Mouse (Mus musculus) liver, postnatal 0 days (tissue): ENCODE measurements around the gene Tbck. TPM values are rescaled to one million over a fixed set of nuclear protein-coding genes. Genes with fewer than 3 reads are reported as not detected.

Experiments used
- ATAC-seq: fragments of 200-750 bp; cut with Nextera tagmentation; 2 replicates; pipeline ENCODE4 v1.8.0; 2017; ENCODE audit warnings: mild to moderate bottlenecking, moderate library complexity
- DNase-seq: peaks from one replicate; pipeline ENCODE4 v3.0.0-alpha.2; 2016
- H3K27ac ChIP-seq: fragments of 300-500 bp; sonication (generic); 2 replicates; pipeline ENCODE4 v1.5.1; 2014; ENCODE audit warnings: antibody characterized with exemption, moderate library complexity, mild to moderate bottlenecking, low read depth
- H3K27me3 ChIP-seq: fragments of 300-500 bp; sonication (generic); 2 replicates; pipeline ENCODE4 v1.6.1; 2014; ENCODE audit warnings: low read length, control low read depth, mixed read lengths; ENCODE audit not compliant: insufficient read depth
- H3K36me3 ChIP-seq: fragments of 300-500 bp; sonication (generic); replicated peaks from 2 replicates; pipeline ENCODE4 v1.6.1; 2014; ENCODE audit warnings: mild to moderate bottlenecking, control low read depth, low read length, moderate library complexity, mixed read lengths; ENCODE audit not compliant: insufficient read depth
- H3K4me1 ChIP-seq: fragments of 300-500 bp; sonication (generic); 2 replicates; pipeline ENCODE4 v1.6.1; 2014; ENCODE audit warnings: antibody characterized with exemption, mild to moderate bottlenecking, control low read depth; ENCODE audit not compliant: insufficient read depth
- H3K4me2 ChIP-seq: fragments of 300-500 bp; sonication (generic); 2 replicates; pipeline ENCODE4 v1.6.1; 2014; ENCODE audit warnings: low read depth, mild to moderate bottlenecking, low read length, moderate library complexity, mixed read lengths
- H3K4me3 ChIP-seq: fragments of 300-500 bp; sonication (generic); 2 replicates; pipeline ENCODE4 v1.5.1; 2014; ENCODE audit warnings: low read depth, low read length
- H3K9ac ChIP-seq: fragments of 300-500 bp; sonication (generic); replicated peaks from 2 replicates; pipeline ENCODE4 v1.6.1; 2014; ENCODE audit warnings: mild to moderate bottlenecking, moderate library complexity
- H3K9me3 ChIP-seq: fragments of 300-500 bp; sonication (generic); 2 replicates; pipeline ENCODE4 v1.6.1; 2016; ENCODE audit warnings: mild to moderate bottlenecking, control low read depth, low read length, mixed read lengths
- CTCF ChIP-seq: sonication (generic); IDR thresholded peaks from 2 replicates; pipeline ENCODE4 v1.5.1; 2016; ENCODE audit warnings: antibody characterized with exemption, low read depth
- EP300 ChIP-seq: IDR thresholded peaks from 2 replicates; pipeline ENCODE4 v1.6.1; 2016; ENCODE audit warnings: antibody characterized with exemption, low read depth, mild to moderate bottlenecking
- WGBS: fragments of 180-500 bp; shearing (Covaris S2); extraction: QIAGEN DNeasy Blood & Tissue Kit; methylation state at CpG from one replicate; pipeline ENCODE4 v1.1.7; 2014; ENCODE audit not compliant: insufficient replicate concordance; 5-methylcytosine and 5-hydroxymethylcytosine counted together
- polyA plus RNA-seq: library from polyadenylated mRNA; unstranded; fragments of >200 nt; fragmentation: Nextera tagmentation; extraction: Ambion mirVana; gene quantifications from 2 replicates; pipeline ENCODE4 v1.2.1, GENCODE M21; 2015

Gene Tbck
- polyA plus RNA-seq, 1 experiment from 2014 or later = 5.0 TPM

DNA sequence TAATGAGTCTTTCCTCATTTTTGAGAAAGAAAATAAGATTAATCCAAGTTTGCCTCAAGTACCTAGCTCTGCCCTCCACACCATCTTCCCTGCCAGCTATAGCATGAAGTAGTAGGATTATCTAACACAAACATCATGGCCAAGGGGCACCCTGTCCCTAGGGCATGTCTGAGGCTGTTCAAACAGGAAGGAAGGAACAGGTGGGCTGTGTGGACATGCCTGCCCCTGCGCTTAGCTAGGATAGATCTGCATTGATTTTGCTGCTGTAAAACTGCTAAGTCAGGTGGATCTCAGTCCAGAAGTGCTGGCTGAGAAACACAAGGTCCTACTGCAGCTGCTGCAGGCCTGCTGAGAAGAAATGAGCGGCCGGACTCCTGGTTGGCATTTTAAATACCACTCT lies 129.2 kb downstream of the Tbck start:
- Histone ChIP-seq H3K9ac (no peak overlapping the region), H3K4me1 (peaks cover 20% of the 10 kb centered on the region), H3K4me2 (no peak overlapping the region), H3K9me3 (no peaks in the 10 kb centered on the region), H3K36me3 (no peaks in the 10 kb centered on the region), H3K27me3 (no peaks in the 10 kb centered on the region), H3K27ac (no peak overlapping the region), H3K4me3 (no peak overlapping the region)
- no peak for ATAC-seq
- TF ChIP-seq CTCF (no peak), EP300 (no peak)
- DNase-seq = no peak
- 66% methylated on average over 3 of the region's 3 CpGs for WGBS

DNA sequence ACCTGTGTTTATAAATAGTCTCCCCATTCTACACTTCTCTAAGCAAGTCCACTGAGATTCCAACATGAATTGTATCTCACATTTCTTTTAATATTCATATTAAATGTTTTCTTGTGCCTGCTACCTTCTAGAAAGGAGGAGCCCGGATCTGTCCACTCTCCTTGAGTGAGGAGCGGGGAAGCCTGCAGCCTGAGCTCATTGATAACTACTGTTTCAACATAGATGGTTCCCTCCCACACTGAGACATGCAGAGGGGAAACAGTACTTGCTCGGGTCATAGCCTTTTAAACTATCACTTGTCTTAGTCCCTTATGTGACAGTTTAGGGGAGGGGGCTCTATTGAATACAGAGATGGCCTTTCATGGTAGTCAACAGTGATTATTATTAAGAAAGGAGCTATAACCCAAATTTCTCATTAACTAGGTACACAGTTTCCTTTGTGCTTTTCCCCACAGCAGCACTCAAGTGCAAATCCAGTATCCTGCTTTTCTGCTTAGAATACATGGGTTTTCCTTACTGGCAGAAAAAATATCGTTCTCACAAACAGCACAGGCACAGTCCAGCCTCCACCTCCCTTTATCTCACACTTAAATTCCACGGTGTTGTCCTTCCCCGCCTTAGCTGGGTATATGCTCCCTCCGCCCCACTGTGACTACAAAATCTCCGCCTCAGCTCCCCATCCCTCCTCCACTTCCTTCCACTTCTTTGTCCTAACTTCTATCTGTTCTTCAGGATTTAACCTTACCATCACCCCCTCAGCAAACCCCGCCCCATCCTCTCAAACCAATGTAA lies 130.0 kb downstream of the Tbck start:
- H3K4me1 ChIP-seq = peaks cover 20% of the 10 kb centered on the region
- peak overlapping the region; percentile 2; the same call in 1 of the 2 replicates for H3K27ac ChIP-seq
- no peak overlapping the region for H3K4me3 ChIP-seq
- no peaks in the 10 kb centered on the region for H3K27me3 ChIP-seq
- WGBS = 57% methylated on average over 9 of the region's 9 CpGs
- ATAC-seq = no peak
- no peaks in the 10 kb centered on the region for H3K9me3 ChIP-seq
- H3K4me2 ChIP-seq = no peak overlapping the region
- H3K9ac ChIP-seq = no peak overlapping the region
- TF ChIP-seq EP300 (no peak), CTCF (no peak)
- H3K36me3 ChIP-seq = no peaks in the 10 kb centered on the region
- DNase-seq = no peak

DNA sequence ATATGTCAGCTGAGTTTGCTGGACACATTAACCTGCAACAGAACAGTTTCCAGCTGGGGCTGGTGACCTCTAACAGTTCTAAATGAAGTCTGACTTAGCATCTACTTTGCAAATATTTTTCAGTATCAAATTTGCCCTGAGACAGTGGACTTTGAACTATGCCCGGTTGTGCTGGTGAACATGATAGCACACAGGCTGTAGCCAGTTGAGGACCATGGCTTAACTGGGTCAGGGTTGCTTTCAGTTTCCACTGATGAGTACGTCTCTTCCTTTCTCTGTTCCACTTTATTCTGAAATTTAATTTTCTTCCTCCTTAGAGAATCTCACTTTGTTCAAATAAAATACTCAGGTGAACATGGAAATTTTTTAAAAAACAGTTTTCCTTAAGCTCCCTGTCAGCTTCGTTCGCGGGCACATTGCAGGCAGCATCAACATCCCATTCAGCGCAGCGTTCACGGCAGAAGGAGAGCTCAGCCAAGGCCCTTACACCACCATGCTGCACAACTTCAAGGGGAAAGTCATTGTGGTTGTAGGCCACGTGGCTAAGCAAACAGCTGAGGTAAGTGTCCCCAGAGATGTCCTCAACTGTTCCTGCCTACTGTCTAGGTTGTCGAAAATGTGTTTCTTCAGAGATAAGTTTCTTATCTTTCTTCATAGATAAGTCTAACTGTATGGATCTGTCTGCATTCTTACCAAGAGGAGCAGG lies 131.0 kb downstream of the Tbck start:
- ATAC-seq (peak; percentile 90), DNase-seq (peak; percentile 26)
- peak; percentile 76 for TF ChIP-seq EP300
- no peak for TF ChIP-seq CTCF
- no peaks in the 10 kb centered on the region for H3K36me3 ChIP-seq
- peaks cover 20% of the 10 kb centered on the region for H3K4me1 ChIP-seq
- H3K4me2 ChIP-seq = no peak overlapping the region
- no peak overlapping the region for H3K9ac ChIP-seq
- no peak overlapping the region for H3K4me3 ChIP-seq
- H3K27me3 ChIP-seq = no peaks in the 10 kb centered on the region
- 61% methylated on average over 10 of the region's 10 CpGs for WGBS
- peak overlapping the region; percentile 2 for H3K27ac ChIP-seq
- H3K9me3 ChIP-seq = no peaks in the 10 kb centered on the region

DNA sequence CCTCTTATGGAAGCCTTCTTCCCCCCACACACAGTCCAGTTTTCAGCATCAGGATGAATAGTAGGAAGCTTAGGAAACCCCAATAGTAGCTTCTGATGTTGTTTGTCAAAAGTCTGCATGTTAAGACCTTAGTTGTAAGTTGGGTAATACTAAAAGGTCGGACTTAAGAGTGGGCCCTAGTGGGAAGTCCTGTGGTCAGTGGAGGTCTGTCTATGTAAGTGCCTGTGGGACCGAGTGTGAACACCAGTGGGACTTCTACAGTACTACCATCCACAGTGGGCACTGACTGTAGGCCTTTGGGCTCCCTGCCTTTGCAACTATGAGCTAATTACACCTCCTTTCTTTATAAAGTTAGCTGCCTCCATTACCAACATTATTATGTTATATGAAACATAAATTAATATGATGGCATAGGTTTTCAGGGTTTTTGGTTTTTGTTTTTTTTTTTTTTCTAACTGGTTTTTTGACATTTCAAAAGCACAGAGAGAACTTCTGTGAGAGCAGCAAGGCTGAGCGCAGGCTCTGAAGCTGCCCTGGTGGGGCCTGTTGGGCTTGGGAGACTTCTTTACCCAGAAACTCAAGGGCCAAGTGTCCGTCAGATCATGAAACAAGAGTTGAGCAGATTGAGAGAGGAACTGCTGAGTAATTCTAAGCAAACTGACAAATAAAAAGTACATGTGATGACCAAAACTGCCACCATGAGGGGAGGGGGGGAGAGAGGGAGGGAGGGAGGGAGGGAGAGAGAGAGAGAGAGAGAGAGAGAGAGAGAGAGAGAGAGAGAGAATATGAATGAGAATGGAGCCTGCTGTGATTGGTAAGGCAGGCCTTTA lies 131.8 kb downstream of the Tbck start:
- H3K9me3 ChIP-seq = no peaks in the 10 kb centered on the region
- no peak overlapping the region for H3K4me3 ChIP-seq
- 79% methylated on average over 4 of the region's 4 CpGs for WGBS
- peaks cover 20% of the 10 kb centered on the region for H3K4me1 ChIP-seq
- H3K36me3 ChIP-seq = no peaks in the 10 kb centered on the region
- no peaks in the 10 kb centered on the region for H3K27me3 ChIP-seq
- ATAC-seq (no peak), DNase-seq (no peak)
- no peak overlapping the region for H3K9ac ChIP-seq
- no peak overlapping the region for H3K4me2 ChIP-seq
- H3K27ac ChIP-seq = no peak overlapping the region
- TF ChIP-seq EP300 (no peak), CTCF (no peak)

DNA sequence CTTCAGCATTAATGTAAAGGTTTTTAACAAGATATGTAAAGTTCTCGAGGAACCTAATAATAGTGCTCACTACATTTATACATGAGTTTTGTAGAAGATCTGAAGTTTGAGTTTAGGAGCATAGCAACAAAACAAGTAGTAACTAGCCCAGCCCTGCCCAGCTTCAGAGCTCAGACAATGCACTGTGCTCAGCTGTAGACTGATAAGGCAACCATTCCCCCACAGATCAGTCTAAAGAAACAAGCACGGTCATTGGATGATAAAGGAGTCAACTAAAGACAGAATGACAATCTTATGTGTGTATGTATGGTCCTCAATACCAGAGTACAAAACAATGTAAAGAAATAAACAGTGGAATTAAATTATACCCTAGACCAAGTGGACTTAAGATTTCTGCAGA lies 135.5 kb downstream of the Tbck start:
- no peak overlapping the region for H3K4me2 ChIP-seq
- TF ChIP-seq EP300 = no peak; the same call in 1 of the 2 replicates
- no peak for TF ChIP-seq CTCF
- ATAC-seq (no peak; the same call in 1 of the 2 replicates), DNase-seq (no peak)
- no peaks in the 10 kb centered on the region for H3K9me3 ChIP-seq
- no peaks in the 10 kb centered on the region for H3K36me3 ChIP-seq
- H3K9ac ChIP-seq = no peak overlapping the region
- H3K4me1 ChIP-seq = peaks cover 7% of the 10 kb centered on the region; the same call in 1 of the 2 replicates
- H3K4me3 ChIP-seq = no peak overlapping the region
- 58% methylated on average over 2 of the region's 2 CpGs for WGBS
- H3K27ac ChIP-seq = no peak overlapping the region
- no peaks in the 10 kb centered on the region for H3K27me3 ChIP-seq
